Mouse (Mus musculus) E14TG2a.4 (cell line): Measurements from ENCODE around the gene Flnb.

Experiments used
- CTCF ChIP-seq: conservative IDR thresholded peaks from 2 replicates; pipeline ENCODE4 v1.5.1; 2014; ENCODE audit warnings: low read length
- POU5F1 ChIP-seq: IDR thresholded peaks from 2 replicates; pipeline ENCODE4 v1.6.1; 2014; ENCODE audit warnings: low read length, borderline replicate concordance

DNA sequence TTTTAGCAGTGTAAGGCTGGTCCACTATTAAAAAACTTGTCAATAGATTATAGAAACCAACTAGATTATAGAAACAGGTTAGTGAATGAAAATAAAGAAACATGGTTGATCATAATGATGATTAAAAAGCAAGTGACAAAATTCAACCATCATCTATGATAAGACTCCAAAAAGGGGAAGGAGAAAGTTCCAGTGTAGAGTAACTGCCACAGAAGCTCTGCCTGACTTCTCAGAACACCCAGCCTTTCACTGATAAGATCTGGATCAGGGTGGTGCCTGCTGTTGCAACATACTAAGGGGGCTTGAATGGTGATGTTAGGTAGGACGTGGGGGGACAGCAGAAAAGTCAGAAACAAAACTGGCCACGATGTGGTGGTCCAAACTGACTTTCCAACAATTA, 60.2 kb downstream of the Flnb start:
- TF ChIP-seq POU5F1 (no peak), CTCF (no peak)
